Mouse (Mus musculus): ENCODE data around the gene Adamts4. TPM values are rescaled to one million over a fixed set of nuclear protein-coding genes. Genes with fewer than 3 reads are reported as not detected.
"Not testable (repeated sequence)": the region's sequence is repeated elsewhere in the genome, so short reads cannot be mapped to it uniquely, and the experiment has no call there.

Gene Adamts4
- total RNA-seq, 1 experiment, result 4.5 TPM

DNA sequence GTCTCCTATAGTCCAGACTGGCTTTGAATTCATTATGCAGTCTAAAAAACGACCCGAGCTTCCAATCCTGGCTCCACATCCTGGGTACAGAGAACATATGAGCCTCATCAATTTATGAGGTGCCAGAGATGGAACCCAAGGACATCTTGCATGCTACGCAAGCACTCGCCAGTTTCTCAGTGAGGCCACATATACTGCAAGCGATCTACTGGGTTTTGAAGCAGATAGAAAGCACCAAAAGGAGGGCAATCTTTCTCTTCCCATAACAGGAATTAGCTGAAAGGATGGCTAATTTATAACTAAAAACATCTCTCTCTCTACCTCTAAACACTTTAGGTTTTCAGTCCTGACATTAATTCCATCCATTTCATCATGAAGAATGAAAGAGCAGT, 43.7 kb downstream of the Adamts4 start:
- no peak for TF ChIP-seq MAFK (IDR thresholded peaks at IDR 0.05; ENCODE audit: insufficient read depth, low read depth, low read length)
- TF ChIP-seq HCFC1 (IDR thresholded peaks at IDR 0.05; ENCODE audit: borderline replicate concordance, insufficient read depth, low read length), result no peak
- no peak for TF ChIP-seq ZC3H11A (IDR thresholded peaks at IDR 0.05; ENCODE audit: borderline replicate concordance, low read depth, low read length)
- TF ChIP-seq CHD2 (IDR thresholded peaks at IDR 0.05; ENCODE audit: low read depth, low read length), result no peak
- no peak for TF ChIP-seq ZNF384 (IDR thresholded peaks at IDR 0.05; ENCODE audit: low read depth, low read length)
- Histone ChIP-seq H3K4me1 (ENCODE audit: control insufficient read depth in 2 of 2, insufficient read depth in 2 of 2, low read length in 2 of 2, poor library complexity in 1 of 2) (peaks cover 4 to 14% of the 10 kb centered on the region in 2 experiments; a peak in 3 of 4 replicates), H3K4me3 (ENCODE audit: insufficient read depth in 1 of 2, low read depth in 1 of 2, low read length in 2 of 2, poor library complexity in 1 of 2, severe bottlenecking in 1 of 2) (peak overlapping the region; percentile 85 to 99), H3K27ac (ENCODE audit: insufficient read depth, low read depth, low read length, poor library complexity, severe bottlenecking) (peak overlapping the region; percentile 94; the same call in 1 of the 2 replicates), H3K9me3 (ENCODE audit: control insufficient read depth, insufficient read depth, low read depth, low read length) (no peaks in the 10 kb centered on the region), H3K36me3 (ENCODE audit: control insufficient read depth, insufficient read depth, low read length, poor library complexity, severe bottlenecking) (no peaks in the 10 kb centered on the region), H3K9ac (ENCODE audit: insufficient read depth, low read depth, low read length, poor library complexity, severe bottlenecking) (peak overlapping the region; percentile 95)
- in situ Hi-C loops (cut with MboI; ENCODE audit: low sequenced_read_pairs in 2 of 2, unreplicated experiment in 2 of 2), result no loop called here
- no peak for DNase-seq (ENCODE audit: low read depth, low spot score)

DNA sequence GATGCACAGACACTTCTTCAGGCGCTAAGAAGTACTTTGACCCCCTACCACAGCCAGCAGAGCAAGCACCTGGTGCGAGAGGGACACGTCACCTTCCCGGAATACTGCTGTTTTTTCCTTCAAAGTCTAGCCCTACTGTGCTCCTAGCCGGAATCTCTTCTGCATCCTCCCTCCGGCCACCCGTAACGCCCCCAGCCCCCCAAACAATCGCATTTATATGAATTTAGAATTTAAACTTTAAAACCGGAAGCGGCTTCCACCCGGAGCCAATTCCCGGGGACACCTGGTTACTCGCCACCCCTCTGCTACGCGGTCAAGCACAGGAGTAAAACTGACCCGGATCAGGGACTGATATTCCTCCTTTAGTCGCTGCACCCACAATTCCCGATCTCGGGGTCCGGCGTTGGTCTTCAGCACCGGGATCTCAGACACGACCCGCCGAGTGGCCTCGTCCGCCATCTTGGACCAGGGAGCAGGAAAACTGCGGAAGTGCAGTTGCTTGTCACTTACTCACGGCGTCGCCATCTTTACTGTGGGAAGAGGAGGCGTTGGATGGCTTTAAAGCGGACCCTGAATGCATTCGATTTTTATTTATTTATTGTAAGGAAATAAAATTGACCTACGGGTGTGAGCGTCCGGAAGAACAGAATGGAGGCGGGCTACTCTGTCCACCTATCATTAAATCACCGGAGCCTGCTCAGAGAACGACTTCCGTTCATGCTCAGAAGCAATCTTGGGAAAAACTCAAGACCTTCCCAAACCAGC, 44.3 kb downstream of the Adamts4 start, which contains the start of gene Ufc1:
Gene Ufc1 (minus strand): TSS at position 727 of the 765 bp plus-strand sequence.
- peak; percentile 63 for DNase-seq (ENCODE audit: low read depth, low spot score)
- H3K27ac ChIP-seq (ENCODE audit: insufficient read depth, low read depth, low read length, poor library complexity, severe bottlenecking), result peak within 1 kb of the TSS; percentile 94
- peak within 1 kb of the TSS; percentile 95 for H3K9ac ChIP-seq (ENCODE audit: insufficient read depth, low read depth, low read length, poor library complexity, severe bottlenecking)
- H3K9me3 ChIP-seq (ENCODE audit: control insufficient read depth, insufficient read depth, low read depth, low read length), result no peaks in the 10 kb centered on the region
- H3K36me3 ChIP-seq (ENCODE audit: control insufficient read depth, insufficient read depth, low read length, poor library complexity, severe bottlenecking), result no peaks in the 10 kb centered on the region
- peaks cover 4 to 14% of the 10 kb centered on the region in 2 experiments; a peak in 3 of 4 replicates for H3K4me1 ChIP-seq (ENCODE audit: control insufficient read depth in 2 of 2, insufficient read depth in 2 of 2, low read length in 2 of 2, poor library complexity in 1 of 2)
- no peak for TF ChIP-seq ZNF384 (IDR thresholded peaks at IDR 0.05; ENCODE audit: low read depth, low read length)
- TF ChIP-seq ZC3H11A (IDR thresholded peaks at IDR 0.05; ENCODE audit: borderline replicate concordance, low read depth, low read length), result no peak
- no peak for TF ChIP-seq HCFC1 (IDR thresholded peaks at IDR 0.05; ENCODE audit: borderline replicate concordance, insufficient read depth, low read length)
- TF ChIP-seq MAFK (IDR thresholded peaks at IDR 0.05; ENCODE audit: insufficient read depth, low read depth, low read length), result no peak
- no peak for TF ChIP-seq CHD2 (IDR thresholded peaks at IDR 0.05; ENCODE audit: low read depth, low read length)
- peak within 1 kb of the TSS; percentile 85 to 99 for H3K4me3 ChIP-seq (ENCODE audit: insufficient read depth in 1 of 2, low read depth in 1 of 2, low read length in 2 of 2, poor library complexity in 1 of 2, severe bottlenecking in 1 of 2)
- in situ Hi-C loops (cut with MboI; ENCODE audit: low sequenced_read_pairs in 2 of 2, unreplicated experiment in 2 of 2), result no loop called here

DNA sequence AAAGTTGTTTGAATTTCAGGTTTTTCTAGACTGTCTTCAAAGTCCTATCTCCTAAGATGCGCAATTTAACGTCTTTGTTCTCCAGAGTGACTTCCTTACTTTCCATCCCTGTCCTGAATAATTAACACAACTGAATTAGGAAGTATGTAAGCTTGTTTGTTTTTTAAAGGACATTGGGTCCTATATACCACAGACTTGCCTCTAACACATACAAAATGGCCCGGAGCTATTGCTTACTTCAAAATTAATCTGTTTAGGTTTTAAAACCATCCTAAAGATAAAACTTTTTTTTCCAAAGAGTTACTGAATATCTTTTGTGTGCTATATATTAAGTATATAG, 44.8 kb downstream of the Adamts4 start:
- in situ Hi-C loops (cut with MboI; ENCODE audit: low sequenced_read_pairs in 2 of 2, unreplicated experiment in 2 of 2), result no loop called here
- H3K4me1 ChIP-seq (ENCODE audit: control insufficient read depth in 2 of 2, insufficient read depth in 2 of 2, low read length in 2 of 2, poor library complexity in 1 of 2), result peaks cover 4 to 14% of the 10 kb centered on the region in 2 experiments; a peak in 3 of 4 replicates
- H3K36me3 ChIP-seq (ENCODE audit: control insufficient read depth, insufficient read depth, low read length, poor library complexity, severe bottlenecking), result no peaks in the 10 kb centered on the region
- no peak overlapping the region for H3K27ac ChIP-seq (ENCODE audit: insufficient read depth, low read depth, low read length, poor library complexity, severe bottlenecking)
- H3K4me3 ChIP-seq (ENCODE audit: insufficient read depth in 1 of 2, low read depth in 1 of 2, low read length in 2 of 2, poor library complexity in 1 of 2, severe bottlenecking in 1 of 2), result peak overlapping the region; percentile 85 to 99
- no peaks in the 10 kb centered on the region for H3K9me3 ChIP-seq (ENCODE audit: control insufficient read depth, insufficient read depth, low read depth, low read length)
- H3K9ac ChIP-seq (ENCODE audit: insufficient read depth, low read depth, low read length, poor library complexity, severe bottlenecking), result peak overlapping the region; percentile 95; the same call in 1 of the 2 replicates
- TF ChIP-seq HCFC1 (IDR thresholded peaks at IDR 0.05; ENCODE audit: borderline replicate concordance, insufficient read depth, low read length) (no peak), ZC3H11A (IDR thresholded peaks at IDR 0.05; ENCODE audit: borderline replicate concordance, low read depth, low read length) (no peak), ZNF384 (IDR thresholded peaks at IDR 0.05; ENCODE audit: low read depth, low read length) (no peak), CHD2 (IDR thresholded peaks at IDR 0.05; ENCODE audit: low read depth, low read length) (no peak), MAFK (IDR thresholded peaks at IDR 0.05; ENCODE audit: insufficient read depth, low read depth, low read length) (no peak)
- no peak for DNase-seq (ENCODE audit: low read depth, low spot score)

DNA sequence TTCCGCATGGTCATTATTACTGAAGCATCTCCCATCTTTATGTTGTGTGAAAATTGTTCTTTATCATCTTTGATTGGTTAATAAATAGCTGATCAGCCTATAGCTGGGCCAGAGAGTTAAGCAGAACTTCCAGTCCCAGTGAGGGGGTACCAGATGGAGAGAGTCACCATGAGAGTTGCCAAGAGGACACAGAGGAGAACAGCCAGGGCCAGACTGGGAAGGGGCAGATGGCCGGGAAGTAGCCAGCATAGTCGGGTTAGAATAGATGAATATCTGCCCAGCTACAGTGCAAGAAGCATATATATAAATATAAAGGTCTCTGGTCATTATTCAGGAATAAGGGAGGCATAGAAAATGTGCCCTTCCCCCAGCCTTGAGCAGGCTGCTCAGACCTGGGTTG, 48.0 kb downstream of the Adamts4 start:
- in situ Hi-C loops (cut with MboI; ENCODE audit: low sequenced_read_pairs in 2 of 2, unreplicated experiment in 2 of 2), result no loop called here
- Histone ChIP-seq H3K9ac (ENCODE audit: insufficient read depth, low read depth, low read length, poor library complexity, severe bottlenecking) (no peak overlapping the region), H3K27ac (ENCODE audit: insufficient read depth, low read depth, low read length, poor library complexity, severe bottlenecking) (no peak overlapping the region), H3K36me3 (ENCODE audit: control insufficient read depth, insufficient read depth, low read length, poor library complexity, severe bottlenecking) (no peaks in the 10 kb centered on the region), H3K9me3 (ENCODE audit: control insufficient read depth, insufficient read depth, low read depth, low read length) (no peaks in the 10 kb centered on the region), H3K4me1 (ENCODE audit: control insufficient read depth in 2 of 2, insufficient read depth in 2 of 2, low read length in 2 of 2, poor library complexity in 1 of 2) (peaks cover 4 to 8% of the 10 kb centered on the region in 2 experiments; a peak in 3 of 4 replicates), H3K4me3 (ENCODE audit: insufficient read depth in 1 of 2, low read depth in 1 of 2, low read length in 2 of 2, poor library complexity in 1 of 2, severe bottlenecking in 1 of 2) (no peak overlapping the region)
- no peak for TF ChIP-seq CHD2 (IDR thresholded peaks at IDR 0.05; ENCODE audit: low read depth, low read length)
- TF ChIP-seq MAFK (IDR thresholded peaks at IDR 0.05; ENCODE audit: insufficient read depth, low read depth, low read length), result no peak
- TF ChIP-seq ZC3H11A (IDR thresholded peaks at IDR 0.05; ENCODE audit: borderline replicate concordance, low read depth, low read length), result no peak
- TF ChIP-seq HCFC1 (IDR thresholded peaks at IDR 0.05; ENCODE audit: borderline replicate concordance, insufficient read depth, low read length), result no peak
- no peak for TF ChIP-seq ZNF384 (IDR thresholded peaks at IDR 0.05; ENCODE audit: low read depth, low read length)
- no peak for DNase-seq (ENCODE audit: low read depth, low spot score)

DNA sequence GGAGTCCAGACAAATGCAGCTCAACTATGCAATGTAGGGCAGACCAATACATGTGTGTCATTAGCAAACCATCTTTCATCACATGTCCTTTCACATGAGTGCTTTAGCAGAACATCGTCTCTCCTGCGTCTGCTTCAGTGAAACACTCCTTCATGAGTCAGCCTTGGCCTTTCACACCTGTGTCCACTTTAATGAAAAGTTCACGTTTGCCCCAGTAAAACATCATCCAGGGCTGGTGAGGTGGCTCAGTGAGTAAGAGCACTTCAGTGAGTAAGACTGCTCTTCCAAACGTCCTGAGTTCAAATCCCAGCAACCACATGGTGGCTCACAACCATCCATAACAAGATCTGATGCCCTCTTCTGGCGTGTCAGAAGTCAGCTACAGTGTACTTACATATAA, 55.9 kb downstream of the Adamts4 start:
- DNase-seq (ENCODE audit: low read depth, low spot score); H3K4me1 ChIP-seq (ENCODE audit: control insufficient read depth in 2 of 2, insufficient read depth in 2 of 2, low read length in 2 of 2, poor library complexity in 1 of 2); in situ Hi-C loops (cut with MboI; ENCODE audit: low sequenced_read_pairs in 2 of 2, unreplicated experiment in 2 of 2); H3K9ac ChIP-seq (ENCODE audit: insufficient read depth, low read depth, low read length, poor library complexity, severe bottlenecking); H3K27ac ChIP-seq (ENCODE audit: insufficient read depth, low read depth, low read length, poor library complexity, severe bottlenecking); H3K9me3 ChIP-seq (ENCODE audit: control insufficient read depth, insufficient read depth, low read depth, low read length); H3K4me3 ChIP-seq (ENCODE audit: insufficient read depth in 1 of 2, low read depth in 1 of 2, low read length in 2 of 2, poor library complexity in 1 of 2, severe bottlenecking in 1 of 2); H3K36me3 ChIP-seq (ENCODE audit: control insufficient read depth, insufficient read depth, low read length, poor library complexity, severe bottlenecking): not testable (repeated sequence)
